Mouse (Mus musculus): ENCODE results near the gene Acvr2b. TPM values are rescaled to one million over a fixed set of nuclear protein-coding genes. Genes with fewer than 3 reads are reported as not detected.

Acvr2b gene
- polyA plus RNA-seq, 1 experiment from 2014 or later: 16.4 TPM

DNA sequence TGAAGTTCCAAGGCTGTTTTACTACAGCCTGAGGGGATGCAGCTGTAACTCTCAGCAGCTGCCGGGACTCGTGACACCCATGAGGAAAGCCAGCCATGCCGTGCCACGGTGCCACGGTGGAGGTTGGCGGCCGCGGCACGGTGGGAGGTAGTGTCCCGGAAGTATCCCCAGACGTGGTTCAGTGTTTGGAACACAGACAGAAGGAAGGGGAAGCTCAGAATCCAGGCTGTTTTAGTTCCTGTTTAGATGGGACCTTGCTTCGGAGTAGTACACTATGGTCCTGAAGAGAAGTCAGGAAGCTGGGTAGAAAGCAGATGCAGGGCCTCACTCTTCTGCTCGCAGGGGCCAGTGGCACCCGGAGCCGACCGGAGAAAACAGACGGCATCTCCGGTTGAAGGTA is 16.1 kb downstream of the Acvr2b start:
- no peak overlapping the region for H3K27ac ChIP-seq (ENCODE audit: low read depth, low read length)
- no peaks in the 10 kb centered on the region; the same call in 1 of the 2 replicates for H3K4me1 ChIP-seq (replicated peaks; ENCODE audit: control insufficient read depth, insufficient read depth, low read length)
- no peaks in the 10 kb centered on the region for H3K9me3 ChIP-seq (ENCODE audit: control insufficient read depth, low read length)
- H3K4me3 ChIP-seq (ENCODE audit: low read depth, low read length): no peak overlapping the region
- H3K4me2 ChIP-seq: no peak overlapping the region
- no peak for ATAC-seq (replicated peaks; ENCODE audit: low FRiP score)
- H3K36me3 ChIP-seq (ENCODE audit: control insufficient read depth, insufficient read depth, low read length): peaks cover 2% of the 10 kb centered on the region; the same call in 1 of the 2 replicates
- H3K27me3 ChIP-seq (replicated peaks; ENCODE audit: control insufficient read depth, insufficient read depth, low read length): no peaks in the 10 kb centered on the region
- WGBS: 64% methylated on average over 18 of the region's 18 CpGs
- H3K9ac ChIP-seq (ENCODE audit: low read depth, low read length): no peak overlapping the region
- DNase-seq (ENCODE audit: low spot score): no peak

DNA sequence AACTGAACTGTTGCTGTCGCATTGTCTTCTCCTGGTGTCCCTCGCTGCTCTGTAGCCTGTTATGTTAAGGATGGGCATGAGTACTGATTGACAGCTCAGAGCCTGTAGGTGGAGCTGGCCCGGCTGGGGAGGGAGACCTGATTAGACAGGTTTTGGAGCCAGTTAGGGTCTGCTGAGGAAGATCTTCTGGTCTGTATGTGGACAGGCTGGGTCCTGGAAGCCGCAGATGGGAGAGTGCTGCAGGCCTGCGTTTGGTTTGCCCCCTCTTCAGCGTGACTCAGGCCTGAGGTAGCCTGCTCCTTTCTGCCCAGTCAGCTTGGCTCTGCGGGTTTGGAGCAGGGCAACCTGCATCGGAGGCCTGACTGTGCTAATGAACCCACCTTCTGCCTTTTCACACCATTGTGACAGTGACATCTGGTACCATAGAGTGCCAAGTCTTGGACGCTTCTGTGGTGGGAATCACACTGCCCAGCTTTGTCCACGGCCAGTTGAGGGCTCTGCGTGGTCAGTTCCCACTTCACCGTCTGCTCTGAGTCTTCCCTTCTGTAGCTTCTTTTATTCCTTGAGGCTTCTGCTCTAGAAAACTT is 18.0 kb downstream of the Acvr2b start:
- H3K9me3 ChIP-seq (ENCODE audit: control insufficient read depth, low read length): no peaks in the 10 kb centered on the region
- H3K36me3 ChIP-seq (ENCODE audit: control insufficient read depth, insufficient read depth, low read length): no peaks in the 10 kb centered on the region
- WGBS: 78% methylated on average over 12 of the region's 12 CpGs
- H3K4me3 ChIP-seq (ENCODE audit: low read depth, low read length): no peak overlapping the region
- H3K27ac ChIP-seq (ENCODE audit: low read depth, low read length): no peak overlapping the region
- ATAC-seq (replicated peaks; ENCODE audit: low FRiP score) (no peak), DNase-seq (ENCODE audit: low spot score) (no peak)
- no peak overlapping the region for H3K9ac ChIP-seq (ENCODE audit: low read depth, low read length)
- H3K4me2 ChIP-seq: no peak overlapping the region
- H3K27me3 ChIP-seq (replicated peaks; ENCODE audit: control insufficient read depth, insufficient read depth, low read length): no peaks in the 10 kb centered on the region
- peaks cover 5% of the 10 kb centered on the region for H3K4me1 ChIP-seq (replicated peaks; ENCODE audit: control insufficient read depth, insufficient read depth, low read length)

DNA sequence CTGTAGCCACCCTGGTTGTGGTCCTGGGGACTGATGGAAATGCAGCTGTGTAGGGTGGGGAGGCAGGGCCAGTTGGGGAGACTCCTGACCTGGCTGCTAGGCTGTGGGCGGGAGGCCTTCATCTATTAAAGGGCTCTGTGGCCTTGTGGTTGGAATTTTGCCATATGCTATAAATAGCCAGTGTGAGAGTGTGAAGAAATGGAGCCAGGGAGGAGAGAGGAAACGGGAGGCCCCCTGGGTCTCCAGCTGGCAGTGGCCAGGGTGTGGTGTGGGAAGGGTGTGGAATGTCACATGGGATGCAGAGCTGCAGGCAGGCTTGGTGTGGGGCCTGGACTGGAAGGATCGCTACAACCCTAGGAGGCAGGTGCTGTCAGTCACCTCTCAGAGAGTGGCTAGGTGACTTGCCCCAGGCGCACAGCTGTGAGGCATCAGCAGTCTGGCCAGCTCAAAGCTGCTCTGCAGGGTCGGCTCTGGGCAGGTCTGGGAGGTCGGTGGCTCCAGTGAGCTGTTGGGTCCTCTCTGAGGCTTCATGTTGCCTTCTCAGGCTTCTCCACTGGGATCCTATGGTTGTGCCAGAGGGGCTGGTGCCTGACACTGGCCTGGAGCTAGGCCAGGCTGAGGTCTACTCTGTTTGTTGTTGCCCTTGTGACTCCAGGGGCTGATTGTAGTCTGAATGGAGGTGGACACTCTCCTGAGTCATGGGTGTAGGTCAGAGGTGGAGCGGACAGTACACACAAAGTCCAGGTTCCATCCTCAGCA is 23.5 kb downstream of the Acvr2b start:
- DNase-seq (ENCODE audit: low spot score): no peak

DNA sequence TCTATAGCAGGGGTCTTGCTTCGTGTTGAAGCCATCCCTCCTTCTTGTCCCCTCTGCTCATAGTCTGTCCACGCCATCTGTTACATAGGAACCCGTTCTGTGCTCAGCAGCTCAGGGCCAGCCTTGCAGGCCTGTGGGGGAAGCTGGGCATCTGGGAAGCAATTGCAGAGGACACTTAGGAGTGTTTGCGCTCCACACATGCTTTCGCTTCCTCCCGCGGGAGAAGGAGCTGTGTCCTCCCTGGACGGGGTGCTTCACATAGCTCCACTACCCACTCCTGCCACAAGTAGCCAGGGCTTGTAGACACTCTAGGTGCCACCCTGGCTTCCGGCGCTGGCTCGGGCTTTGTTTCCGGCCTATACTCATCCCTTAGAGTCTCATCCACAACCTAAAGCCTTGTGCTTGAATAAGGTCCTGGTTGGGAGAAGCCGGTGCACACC is 24.1 kb downstream of the Acvr2b start:
- H3K9me3 ChIP-seq (ENCODE audit: control insufficient read depth, low read length): no peaks in the 10 kb centered on the region
- no peaks in the 10 kb centered on the region; the same call in 1 of the 2 replicates for H3K36me3 ChIP-seq (ENCODE audit: control insufficient read depth, insufficient read depth, low read length)
- no peaks in the 10 kb centered on the region for H3K27me3 ChIP-seq (replicated peaks; ENCODE audit: control insufficient read depth, insufficient read depth, low read length)
- no peak for ATAC-seq (replicated peaks; ENCODE audit: low FRiP score)
- WGBS: 85% methylated on average over 13 of the region's 13 CpGs
- H3K9ac ChIP-seq (ENCODE audit: low read depth, low read length): no peak overlapping the region
- no peak for DNase-seq (ENCODE audit: low spot score)
- no peak overlapping the region for H3K4me2 ChIP-seq
- no peak overlapping the region for H3K27ac ChIP-seq (ENCODE audit: low read depth, low read length)
- no peak overlapping the region for H3K4me3 ChIP-seq (ENCODE audit: low read depth, low read length)
- peaks cover 16% of the 10 kb centered on the region for H3K4me1 ChIP-seq (replicated peaks; ENCODE audit: control insufficient read depth, insufficient read depth, low read length)

More for the DNA sequence above, 23.5 kb downstream of the Acvr2b start:
- H3K27ac ChIP-seq (ENCODE audit: low read depth, low read length): no peak overlapping the region
- peaks cover 16% of the 10 kb centered on the region for H3K4me1 ChIP-seq (replicated peaks; ENCODE audit: control insufficient read depth, insufficient read depth, low read length)
- H3K4me2 ChIP-seq: no peak overlapping the region
- H3K27me3 ChIP-seq (replicated peaks; ENCODE audit: control insufficient read depth, insufficient read depth, low read length): no peaks in the 10 kb centered on the region
- no peaks in the 10 kb centered on the region for H3K9me3 ChIP-seq (ENCODE audit: control insufficient read depth, low read length)
- WGBS: 48% methylated on average over 7 of the region's 7 CpGs
- peak; percentile 33 for ATAC-seq (replicated peaks; ENCODE audit: low FRiP score)
- H3K36me3 ChIP-seq (ENCODE audit: control insufficient read depth, insufficient read depth, low read length): no peaks in the 10 kb centered on the region; the same call in 1 of the 2 replicates
- H3K4me3 ChIP-seq (ENCODE audit: low read depth, low read length): no peak overlapping the region
- H3K9ac ChIP-seq (ENCODE audit: low read depth, low read length): no peak overlapping the region

DNA sequence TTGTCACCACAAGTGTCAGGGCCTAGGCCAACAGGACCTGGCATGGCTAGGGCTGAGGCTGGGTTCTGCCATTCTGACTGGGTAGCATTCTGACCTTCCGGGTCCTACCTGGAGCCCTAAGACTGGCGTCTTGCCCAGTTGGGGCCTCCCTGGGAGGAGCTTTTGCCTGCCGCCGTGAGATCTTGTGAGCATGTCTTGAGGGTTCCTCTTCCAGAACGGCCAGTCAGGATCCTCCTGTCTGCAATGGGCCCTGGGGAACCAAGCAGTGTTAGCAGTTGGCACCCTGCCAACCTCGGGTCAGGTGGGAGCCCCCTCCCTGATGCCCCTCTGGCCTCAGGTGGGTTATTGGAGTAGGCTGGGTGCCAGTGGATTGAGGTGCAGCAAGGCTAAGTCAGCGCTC is 24.6 kb downstream of the Acvr2b start:
- no peak for ATAC-seq (replicated peaks; ENCODE audit: low FRiP score)
- no peaks in the 10 kb centered on the region for H3K27me3 ChIP-seq (replicated peaks; ENCODE audit: control insufficient read depth, insufficient read depth, low read length)
- no peak overlapping the region for H3K27ac ChIP-seq (ENCODE audit: low read depth, low read length)
- WGBS: 77% methylated on average over 7 of the region's 7 CpGs
- no peaks in the 10 kb centered on the region for H3K9me3 ChIP-seq (ENCODE audit: control insufficient read depth, low read length)
- no peak overlapping the region for H3K4me2 ChIP-seq
- H3K4me1 ChIP-seq (replicated peaks; ENCODE audit: control insufficient read depth, insufficient read depth, low read length): peaks cover 16% of the 10 kb centered on the region
- H3K4me3 ChIP-seq (ENCODE audit: low read depth, low read length): no peak overlapping the region
- H3K36me3 ChIP-seq (ENCODE audit: control insufficient read depth, insufficient read depth, low read length): no peaks in the 10 kb centered on the region; the same call in 1 of the 2 replicates
- H3K9ac ChIP-seq (ENCODE audit: low read depth, low read length): no peak overlapping the region
- no peak for DNase-seq (ENCODE audit: low spot score)

DNA sequence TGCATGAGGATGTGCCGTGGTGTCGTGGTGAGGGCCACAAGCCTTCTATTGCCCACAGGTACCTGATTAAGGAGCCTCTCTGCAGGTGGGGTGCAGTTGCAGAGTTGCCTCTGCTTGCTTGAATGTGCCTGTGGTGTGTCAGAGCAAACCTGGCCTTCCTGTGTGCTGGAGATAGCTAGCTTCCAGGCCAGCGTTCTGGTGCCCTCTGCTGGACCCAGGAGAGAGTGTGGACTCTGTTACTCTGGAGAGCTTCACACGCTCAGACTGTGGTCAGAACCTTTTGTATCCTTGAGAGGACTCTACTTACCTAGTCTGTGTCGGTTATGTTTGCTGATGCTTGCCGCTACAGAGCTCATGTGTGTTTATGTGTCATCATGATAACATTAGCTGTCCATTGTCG is 28.4 kb downstream of the Acvr2b start:
- peak; percentile 53 for DNase-seq (ENCODE audit: low spot score)
- no peak overlapping the region for H3K27ac ChIP-seq (ENCODE audit: low read depth, low read length)
- H3K4me2 ChIP-seq: no peak overlapping the region
- no peak overlapping the region for H3K4me3 ChIP-seq (ENCODE audit: low read depth, low read length)
- H3K9me3 ChIP-seq (ENCODE audit: control insufficient read depth, low read length): no peaks in the 10 kb centered on the region
- H3K27me3 ChIP-seq (replicated peaks; ENCODE audit: control insufficient read depth, insufficient read depth, low read length): no peaks in the 10 kb centered on the region
- no peak overlapping the region for H3K9ac ChIP-seq (ENCODE audit: low read depth, low read length)
- peaks cover 13% of the 10 kb centered on the region; the same call in 1 of the 2 replicates for H3K36me3 ChIP-seq (ENCODE audit: control insufficient read depth, insufficient read depth, low read length)
- 48% methylated on average over 7 of the region's 7 CpGs for WGBS
- peak; percentile 70 for ATAC-seq (replicated peaks; ENCODE audit: low FRiP score)
- peaks cover 8% of the 10 kb centered on the region for H3K4me1 ChIP-seq (replicated peaks; ENCODE audit: control insufficient read depth, insufficient read depth, low read length)

DNA sequence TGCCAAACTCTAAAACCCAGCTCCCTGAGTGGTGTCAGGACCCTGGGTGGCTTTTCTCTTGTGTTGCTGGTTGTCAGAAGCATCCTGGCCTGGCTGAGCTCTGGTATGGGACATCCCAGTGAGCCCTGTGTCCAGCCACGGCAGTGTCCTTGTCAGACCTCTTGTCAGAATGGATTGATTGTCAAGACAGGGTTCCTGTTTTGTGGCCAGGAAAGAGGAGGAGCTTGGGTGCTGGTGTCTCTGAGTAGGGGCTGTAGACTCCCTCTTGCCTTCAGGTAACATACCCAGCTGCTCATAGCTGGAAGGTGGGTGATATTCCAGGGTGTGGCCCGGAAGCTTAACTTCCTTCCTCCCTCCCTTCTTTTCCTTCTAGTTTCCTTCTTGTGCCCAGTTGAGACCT is 33.9 kb downstream of the Acvr2b start:
- DNase-seq (ENCODE audit: low spot score) (no peak), ATAC-seq (replicated peaks; ENCODE audit: low FRiP score) (no peak)
- no peak overlapping the region for H3K4me2 ChIP-seq
- no peak overlapping the region for H3K27ac ChIP-seq (ENCODE audit: low read depth, low read length)
- H3K4me3 ChIP-seq (ENCODE audit: low read depth, low read length): no peak overlapping the region
- peaks cover 15% of the 10 kb centered on the region; the same call in 1 of the 2 replicates for H3K36me3 ChIP-seq (ENCODE audit: control insufficient read depth, insufficient read depth, low read length)
- no peak overlapping the region for H3K9ac ChIP-seq (ENCODE audit: low read depth, low read length)
- WGBS: 46% methylated on average over 2 of the region's 2 CpGs
- H3K4me1 ChIP-seq (replicated peaks; ENCODE audit: control insufficient read depth, insufficient read depth, low read length): no peaks in the 10 kb centered on the region
- no peaks in the 10 kb centered on the region for H3K9me3 ChIP-seq (ENCODE audit: control insufficient read depth, low read length)
- no peaks in the 10 kb centered on the region for H3K27me3 ChIP-seq (replicated peaks; ENCODE audit: control insufficient read depth, insufficient read depth, low read length)

DNA sequence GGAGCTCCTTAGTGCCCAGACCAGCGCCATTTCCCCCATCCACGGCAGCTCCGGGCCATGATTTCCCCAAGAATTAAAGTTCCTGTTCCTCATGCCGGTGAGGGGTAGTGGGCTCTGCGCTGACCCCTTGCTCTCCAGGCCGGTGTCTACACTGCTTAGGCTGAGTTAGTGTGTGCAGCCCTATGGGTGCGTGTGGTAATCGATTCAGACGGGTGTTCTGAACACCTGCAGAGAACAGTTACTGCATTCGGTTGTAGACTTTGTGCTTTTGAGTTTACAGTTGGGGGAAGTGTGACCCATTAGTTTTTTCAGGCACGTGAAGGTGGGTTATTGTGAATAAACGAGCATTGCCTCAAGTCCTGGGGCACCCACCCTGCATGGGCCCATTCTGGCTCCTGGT is 36.1 kb downstream of the Acvr2b start:
- no peaks in the 10 kb centered on the region for H3K4me1 ChIP-seq (replicated peaks; ENCODE audit: control insufficient read depth, insufficient read depth, low read length)
- peaks cover 11% of the 10 kb centered on the region; the same call in 1 of the 2 replicates for H3K36me3 ChIP-seq (ENCODE audit: control insufficient read depth, insufficient read depth, low read length)
- no peaks in the 10 kb centered on the region for H3K9me3 ChIP-seq (ENCODE audit: control insufficient read depth, low read length)
- H3K9ac ChIP-seq (ENCODE audit: low read depth, low read length): no peak overlapping the region
- no peaks in the 10 kb centered on the region for H3K27me3 ChIP-seq (replicated peaks; ENCODE audit: control insufficient read depth, insufficient read depth, low read length)
- no peak overlapping the region for H3K27ac ChIP-seq (ENCODE audit: low read depth, low read length)
- WGBS: 88% methylated on average over 12 of the region's 12 CpGs
- no peak for ATAC-seq (replicated peaks; ENCODE audit: low FRiP score)
- no peak for DNase-seq (ENCODE audit: low spot score)
- no peak overlapping the region for H3K4me3 ChIP-seq (ENCODE audit: low read depth, low read length)
- H3K4me2 ChIP-seq: no peak overlapping the region
